15 mouse cellular contexts compared by ENCODE assay signal in genomic region chr17:56384903-56385302, GRCm38 (mm10). TPM values are rescaled to one million over a fixed set of nuclear protein-coding genes. Genes with fewer than 3 reads are reported as not detected.
DNase-seq lines count a peak whose midpoint lies in the region; ATAC-seq lines count a peak whose summit lies in the region.
"Had no signal": no experiment of that assay in that cellular context is flagged by ENCODE, and none has a peak within 500 bp of the region (broad histone marks: within the 10 kb centered on the region; RNA-seq: fewer than 3 reads in every experiment).

No protein-coding gene starts in this region.

- H3K27ac ChIP-seq in midbrain, embryonic 13.5 days, result no peak overlapping the region
- H3K27ac ChIP-seq in midbrain, embryonic 14.5 days (replicated peaks; ENCODE audit: low read depth, low read length), result no peak overlapping the region
- peak overlapping the region; percentile 40 for H3K27ac ChIP-seq in neural tube, embryonic 13.5 days (replicated peaks)
- H3K27ac ChIP-seq: embryonic facial prominence, embryonic 10.5 days; heart, embryonic 13.5 days had no signal

- H3K36me3 ChIP-seq in midbrain, embryonic 13.5 days, result peaks cover 92% of the 10 kb centered on the region
- peaks cover 95% of the 10 kb centered on the region for H3K36me3 ChIP-seq in midbrain, embryonic 14.5 days (ENCODE audit: control insufficient read depth, insufficient read depth, low read length)
- peaks cover 92% of the 10 kb centered on the region for H3K36me3 ChIP-seq in neural tube, embryonic 13.5 days

- WGBS in midbrain, embryonic 13.5 days, result 68% methylated on average over 6 of the region's 6 CpGs
- 75% methylated on average over 6 of the region's 6 CpGs for whole genome bisulfite sequencing in midbrain, embryonic 14.5 days
- 51% methylated on average over 6 of the region's 6 CpGs for WGBS in neural tube, embryonic 13.5 days

- DNase-seq in cerebellum, postnatal 10 days, result peak; percentile 77 to 85
- no peak for DNase-seq in cerebellum, adult 9-10 months
- DNase-seq in midbrain, embryonic 14.5 days, result no peak
- DNase-seq in kidney, adult 8-10 months, result peak; percentile 19 to 36
- DNase-seq in ovary, postnatal 10 days (ENCODE audit: low spot score), result no peak
- DNase-seq in adrenal gland, adult 8-10 months, result no peak
- DNase-seq: adrenal gland, postnatal 10 days; layer of hippocampus, adult 9-11 months; right cerebral cortex, postnatal 14 days had no signal

- H3K4me1 ChIP-seq in midbrain, embryonic 13.5 days (replicated peaks), result peaks cover 18% of the 10 kb centered on the region
- 0 out of 2 replicates have a peak, but pooled peaks cover 2% of the 10 kb centered on the region for H3K4me1 ChIP-seq in midbrain, embryonic 14.5 days (ENCODE audit: control insufficient read depth, insufficient read depth, low read length)
- peaks cover 50% of the 10 kb centered on the region for H3K4me1 ChIP-seq in neural tube, embryonic 13.5 days (replicated peaks)
- H3K4me1 ChIP-seq: heart, embryonic 13.5 days had no signal

- H3K9ac ChIP-seq in midbrain, embryonic 13.5 days (replicated peaks), result no peak overlapping the region
- no peak overlapping the region for H3K9ac ChIP-seq in midbrain, embryonic 14.5 days (replicated peaks; ENCODE audit: low read length)
- no peak overlapping the region for H3K9ac ChIP-seq in neural tube, embryonic 13.5 days
- H3K9ac ChIP-seq: heart, embryonic 13.5 days had no signal

- H3K4me2 ChIP-seq in midbrain, embryonic 13.5 days (replicated peaks), result no peak overlapping the region
- H3K4me2 ChIP-seq in midbrain, embryonic 14.5 days (ENCODE audit: low read length), result no peak overlapping the region
- H3K4me2 ChIP-seq in neural tube, embryonic 13.5 days, result no peak overlapping the region
- H3K4me2 ChIP-seq: heart, embryonic 13.5 days; liver, embryonic 11.5 days had no signal

- peak; percentile 28 for ATAC-seq in midbrain, embryonic 13.5 days
- ATAC-seq in midbrain, embryonic 14.5 days (ENCODE audit: low FRiP score, low TSS enrichment), result no peak
- ATAC-seq in neural tube, embryonic 13.5 days (ENCODE audit: low read depth), result peak; percentile 36
- ATAC-seq: lung, postnatal 0 days had no signal

- no peaks in the 10 kb centered on the region for H3K9me3 ChIP-seq in midbrain, embryonic 13.5 days
- H3K9me3 ChIP-seq in midbrain, embryonic 14.5 days (ENCODE audit: control insufficient read depth, low read length), result no peaks in the 10 kb centered on the region
- H3K9me3 ChIP-seq in neural tube, embryonic 13.5 days, result no peaks in the 10 kb centered on the region
- H3K9me3 ChIP-seq: embryonic facial prominence, embryonic 10.5 days; heart, embryonic 13.5 days had no signal

- H3K4me3 ChIP-seq in midbrain, embryonic 13.5 days (replicated peaks), result no peak overlapping the region
- no peak overlapping the region for H3K4me3 ChIP-seq in midbrain, embryonic 14.5 days (replicated peaks; ENCODE audit: low read depth, low read length)
- no peak overlapping the region for H3K4me3 ChIP-seq in neural tube, embryonic 13.5 days
- H3K4me3 ChIP-seq: embryonic facial prominence, embryonic 10.5 days; heart, embryonic 13.5 days had no signal

- H3K27me3 ChIP-seq in midbrain, embryonic 13.5 days, result no peaks in the 10 kb centered on the region
- no peaks in the 10 kb centered on the region for H3K27me3 ChIP-seq in midbrain, embryonic 14.5 days (ENCODE audit: control insufficient read depth, insufficient read depth, low read length)
- no peaks in the 10 kb centered on the region for H3K27me3 ChIP-seq in neural tube, embryonic 13.5 days
- H3K27me3 ChIP-seq: heart, embryonic 13.5 days had no signal

RNA-seq across cellular contexts. Expression of gene Kdm4b, which starts 59.0 kb away (rescaled TPM):
- 62.1 and 77.3 TPM in 2 replicates for polyA plus RNA-seq in midbrain, embryonic 13.5 days (2015; fragmentation: Nextera tagmentation; extraction: Ambion mirVana)
- 72.4 and 78.9 TPM in 2 replicates for polyA plus RNA-seq in midbrain, embryonic 14.5 days (2014; fragmentation: Nextera tagmentation; extraction: Ambion mirVana)
- 72.1 and 77.9 TPM in 2 replicates for polyA plus RNA-seq in neural tube, embryonic 13.5 days (2015; fragmentation: Nextera tagmentation; extraction: Ambion mirVana)
- 10 to 100 TPM; 36.7 to 54.1 (median 47.4) TPM for total RNA-seq in adrenal gland, adult 8-10 months (2022)

Comparison
In these comparisons a context has a peak if more than half of its experiments do, and no peak if none do; other contexts are left out.
1. DNase-seq: peak in cerebellum, postnatal 10 days (2 of 2) and kidney, adult 8-10 months (2 of 2); none in cerebellum, adult 9-10 months (single experiment), midbrain, embryonic 14.5 days (single experiment), ovary, postnatal 10 days (single experiment) and adrenal gland, adult 8-10 months (single experiment).